In genomic region chr8:106017130-106017529, GRCm38 (mm10) we compare ENCODE assay signal across 24 mouse cellular contexts. TPM values are rescaled to one million over a fixed set of nuclear protein-coding genes. Genes with fewer than 3 reads are reported as not detected.
DNase-seq lines count a peak whose midpoint lies in the region; ATAC-seq and TF ChIP-seq lines count a peak whose summit lies in the region.
"Had no signal": no experiment of that assay in that cellular context is flagged by ENCODE, and none has a peak within 500 bp of the region (broad histone marks: within the 10 kb centered on the region; RNA-seq: fewer than 3 reads in every experiment).

No protein-coding gene starts in this region.

- peaks cover 45% of the 10 kb centered on the region for H3K4me1 ChIP-seq in liver, embryonic 12.5 days
- peaks cover 6% of the 10 kb centered on the region; the same call in 1 of the 2 replicates for H3K4me1 ChIP-seq in liver, embryonic 11.5 days (replicated peaks; ENCODE audit: control insufficient read depth, insufficient read depth, low read length)
- no peaks in the 10 kb centered on the region for H3K4me1 ChIP-seq in small intestine, adult 2 months (ENCODE audit: control insufficient read depth, insufficient read depth, insufficient read length, low read length)
- H3K4me1 ChIP-seq in midbrain, embryonic 14.5 days (ENCODE audit: control insufficient read depth, insufficient read depth, low read length), result no peaks in the 10 kb centered on the region
- H3K4me1 ChIP-seq: embryonic facial prominence, embryonic 10.5 days; heart, embryonic 12.5 days; intestine, embryonic 15.5 days; limb, embryonic 15.5 days had no signal

- intact Hi-C loops in gastrocnemius, postnatal 36 days (cut with DNase I), result no loop called here

- TF ChIP-seq CTCF in small intestine, adult 2 months (IDR thresholded peaks at IDR 0.05; ENCODE audit: extremely low read depth, insufficient read length, insufficient replicate concordance, low read depth, low read length), result no peak

- WGBS in liver, embryonic 12.5 days (ENCODE audit: insufficient replicate concordance), result 54% methylated on average over 7 of the region's 7 CpGs
- WGBS in liver, embryonic 11.5 days, result 71% methylated on average over 7 of the region's 7 CpGs
- 79% methylated on average over 7 of the region's 7 CpGs for WGBS in small intestine, adult 2 months
- 95% methylated on average over 7 of the region's 7 CpGs for WGBS in midbrain, embryonic 14.5 days

- ATAC-seq in liver, embryonic 12.5 days, result no peak
- no peak for ATAC-seq in liver, embryonic 11.5 days (replicated peaks; ENCODE audit: low FRiP score)
- ATAC-seq in hematopoietic stem cell, adult 5-6 weeks (replicated peaks in 1 of 2; ENCODE audit: insufficient read depth in 1 of 2, low FRiP score in 2 of 2, low TSS enrichment in 1 of 2, low read depth in 1 of 2, poor library complexity in 2 of 2, severe bottlenecking in 2 of 2), result peak; percentile 95 to 99
- ATAC-seq in midbrain, embryonic 14.5 days (ENCODE audit: low FRiP score, low TSS enrichment), result no peak
- ATAC-seq: intestine, embryonic 15.5 days; midbrain, embryonic 16.5 days had no signal

- DNase-seq in liver, embryonic 11.5 days (ENCODE audit: low spot score), result no peak
- DNase-seq in thymus, postnatal 4 days, result peak; percentile 53
- no peak for DNase-seq in right cerebral cortex, postnatal 4 days
- no peak for DNase-seq in gastrocnemius, postnatal 36 days
- DNase-seq in midbrain, embryonic 14.5 days, result no peak
- DNase-seq: adrenal gland, postnatal 25 days; cerebellum, postnatal 25 days; gastrocnemius, postnatal 14 days; heart, postnatal 4 days; layer of hippocampus, adult 9-11 months; lung, adult 2 months; spleen, adult 18-20 months had no signal

- H3K9ac ChIP-seq in liver, embryonic 12.5 days, result 0 out of 2 replicates have a peak overlapping the region, but pooled peaks have one; percentile 10
- H3K9ac ChIP-seq in liver, embryonic 11.5 days (ENCODE audit: low read depth, low read length), result no peak overlapping the region
- H3K9ac ChIP-seq in midbrain, embryonic 14.5 days (replicated peaks; ENCODE audit: low read length), result no peak overlapping the region
- H3K9ac ChIP-seq: heart, embryonic 12.5 days; intestine, embryonic 15.5 days; limb, embryonic 15.5 days; neural tube, embryonic 13.5 days had no signal

- H3K36me3 ChIP-seq in liver, embryonic 12.5 days, result peaks cover 48% of the 10 kb centered on the region
- H3K36me3 ChIP-seq in liver, embryonic 11.5 days (ENCODE audit: control insufficient read depth, insufficient read depth, low read length), result no peaks in the 10 kb centered on the region
- H3K36me3 ChIP-seq in small intestine, adult 2 months (ENCODE audit: control insufficient read depth, insufficient read depth, low read length), result peaks cover 6% of the 10 kb centered on the region
- H3K36me3 ChIP-seq in midbrain, embryonic 14.5 days (ENCODE audit: control insufficient read depth, insufficient read depth, low read length), result peaks cover 28% of the 10 kb centered on the region

- no peaks in the 10 kb centered on the region for H3K27me3 ChIP-seq in liver, embryonic 12.5 days (replicated peaks)
- H3K27me3 ChIP-seq in liver, embryonic 11.5 days (replicated peaks; ENCODE audit: control insufficient read depth, insufficient read depth, low read length), result no peaks in the 10 kb centered on the region
- H3K27me3 ChIP-seq in small intestine, adult 2 months (ENCODE audit: control insufficient read depth, insufficient read depth, low read length), result no peaks in the 10 kb centered on the region
- H3K27me3 ChIP-seq in midbrain, embryonic 14.5 days (ENCODE audit: control insufficient read depth, insufficient read depth, low read length), result no peaks in the 10 kb centered on the region
- H3K27me3 ChIP-seq: heart, embryonic 12.5 days; intestine, embryonic 15.5 days; limb, embryonic 15.5 days; neural tube, embryonic 13.5 days had no signal

- H3K4me2 ChIP-seq in liver, embryonic 12.5 days, result no peak overlapping the region
- H3K4me2 ChIP-seq in liver, embryonic 11.5 days, result no peak overlapping the region
- H3K4me2 ChIP-seq in midbrain, embryonic 14.5 days (ENCODE audit: low read length), result no peak overlapping the region
- H3K4me2 ChIP-seq: heart, embryonic 12.5 days; intestine, embryonic 15.5 days; limb, embryonic 15.5 days; neural tube, embryonic 13.5 days had no signal

- H3K4me3 ChIP-seq in liver, embryonic 12.5 days, result no peak overlapping the region
- H3K4me3 ChIP-seq in liver, embryonic 11.5 days (ENCODE audit: low read depth, low read length), result no peak overlapping the region
- H3K4me3 ChIP-seq in small intestine, adult 2 months (ENCODE audit: low read depth, low read length), result no peak overlapping the region
- no peak overlapping the region for H3K4me3 ChIP-seq in midbrain, embryonic 14.5 days (replicated peaks; ENCODE audit: low read depth, low read length)
- H3K4me3 ChIP-seq: embryonic facial prominence, embryonic 10.5 days; heart, embryonic 12.5 days; intestine, embryonic 15.5 days; limb, embryonic 15.5 days; neural tube, embryonic 13.5 days had no signal

- H3K9me3 ChIP-seq in liver, embryonic 12.5 days (replicated peaks), result no peaks in the 10 kb centered on the region
- no peaks in the 10 kb centered on the region for H3K9me3 ChIP-seq in liver, embryonic 11.5 days (ENCODE audit: control insufficient read depth, low read length)
- no peaks in the 10 kb centered on the region for H3K9me3 ChIP-seq in midbrain, embryonic 14.5 days (ENCODE audit: control insufficient read depth, low read length)
- H3K9me3 ChIP-seq: embryonic facial prominence, embryonic 10.5 days; heart, embryonic 12.5 days; intestine, embryonic 15.5 days; limb, embryonic 15.5 days; neural tube, embryonic 13.5 days had no signal

- TF ChIP-seq POLR2A in small intestine, adult 2 months (IDR thresholded peaks at IDR 0.05; ENCODE audit: low read depth, low read length), result no peak

- 0 out of 2 replicates have a peak overlapping the region, but pooled peaks have one; percentile 25 for H3K27ac ChIP-seq in liver, embryonic 12.5 days
- no peak overlapping the region for H3K27ac ChIP-seq in liver, embryonic 11.5 days (ENCODE audit: low read depth, low read length)
- H3K27ac ChIP-seq in small intestine, adult 2 months (ENCODE audit: insufficient read depth, low read depth, low read length), result peak overlapping the region; percentile 5; the same call in 1 of the 2 replicates
- no peak overlapping the region for H3K27ac ChIP-seq in midbrain, embryonic 14.5 days (replicated peaks; ENCODE audit: low read depth, low read length)
- H3K27ac ChIP-seq: embryonic facial prominence, embryonic 10.5 days; intestine, embryonic 15.5 days; kidney, postnatal 0 days; limb, embryonic 15.5 days; macrophage; neural tube, embryonic 13.5 days had no signal

RNA-seq across cellular contexts. Expression of gene Ddx28, which starts 5.4 kb away (rescaled TPM):
- polyA plus RNA-seq in liver, embryonic 12.5 days (2016; fragmentation: Nextera tagmentation; extraction: Ambion mirVana), result 14.7 TPM in 2 replicates
- 22.3 and 22.5 TPM in 2 replicates for polyA plus RNA-seq in liver, embryonic 11.5 days (2014; fragmentation: Nextera tagmentation; extraction: Ambion mirVana)
- total RNA-seq in hematopoietic stem cell, adult 5-6 weeks (2017), result 10.1 and 12.8 TPM in 2 replicates
- polyA plus RNA-seq in small intestine, adult 2 months (2012; rRNA removed), result 5.2 and 6.6 TPM in 2 replicates
- 1 to 10 TPM; 8.2 to 9.6 TPM for total RNA-seq in gastrocnemius, postnatal 36 days (2021)
- 17.7 and 21.1 TPM in 2 replicates for polyA plus RNA-seq in midbrain, embryonic 14.5 days (2014; fragmentation: Nextera tagmentation; extraction: Ambion mirVana)

RNA-seq across cellular contexts. Expression of gene Dpep2nb, which starts 11.4 kb away (rescaled TPM):
- polyA plus RNA-seq in liver, embryonic 12.5 days (2016; fragmentation: Nextera tagmentation; extraction: Ambion mirVana), result not detected in 2 replicates
- polyA plus RNA-seq in liver, embryonic 11.5 days (2014; fragmentation: Nextera tagmentation; extraction: Ambion mirVana), result not detected in 2 replicates
- not detected in 2 replicates for total RNA-seq in hematopoietic stem cell, adult 5-6 weeks (2017)
- polyA plus RNA-seq in small intestine, adult 2 months (2012; rRNA removed), result not detected in 2 replicates
- not detected for total RNA-seq in gastrocnemius, postnatal 36 days (2021)
- not detected in 2 replicates for polyA plus RNA-seq in midbrain, embryonic 14.5 days (2014; fragmentation: Nextera tagmentation; extraction: Ambion mirVana)
- total RNA-seq: adrenal gland, postnatal 25 days; gastrocnemius, postnatal 14 days; heart, postnatal 4 days; left cerebral cortex, postnatal 10 days had no signal
- polyA plus RNA-seq: embryonic facial prominence, embryonic 10.5 days; heart, embryonic 12.5 days; intestine, embryonic 15.5 days; kidney, postnatal 0 days; limb, embryonic 15.5 days; lung, adult 2 months; macrophage had no signal

RNA-seq across cellular contexts. Expression of gene Dus2, which starts 26.0 kb away (rescaled TPM):
- polyA plus RNA-seq in liver, embryonic 12.5 days (2016; fragmentation: Nextera tagmentation; extraction: Ambion mirVana), result 16.0 and 16.5 TPM in 2 replicates
- polyA plus RNA-seq in liver, embryonic 11.5 days (2014; fragmentation: Nextera tagmentation; extraction: Ambion mirVana), result 24.0 and 25.0 TPM in 2 replicates
- total RNA-seq in hematopoietic stem cell, adult 5-6 weeks (2017), result 5.0 and 14.4 TPM in 2 replicates
- 2.5 and 5.2 TPM in 2 replicates for polyA plus RNA-seq in small intestine, adult 2 months (2012; rRNA removed)
- total RNA-seq in gastrocnemius, postnatal 36 days (2021), result 1 to 10 TPM; 9.7 to 10.0 TPM
- polyA plus RNA-seq in midbrain, embryonic 14.5 days (2014; fragmentation: Nextera tagmentation; extraction: Ambion mirVana), result 23.1 and 23.2 TPM in 2 replicates

RNA-seq across cellular contexts. Expression of gene Dpep3, which starts 37.9 kb away (rescaled TPM):
- polyA plus RNA-seq in liver, embryonic 12.5 days (2016; fragmentation: Nextera tagmentation; extraction: Ambion mirVana), result not detected in 2 replicates
- polyA plus RNA-seq in liver, embryonic 11.5 days (2014; fragmentation: Nextera tagmentation; extraction: Ambion mirVana), result not detected in 2 replicates
- total RNA-seq in hematopoietic stem cell, adult 5-6 weeks (2017), result not detected in 2 replicates
- polyA plus RNA-seq in small intestine, adult 2 months (2012; rRNA removed), result 0.05 and 0.06 TPM in 2 replicates
- total RNA-seq in gastrocnemius, postnatal 36 days (2021), result not detected
- not detected in 2 replicates for polyA plus RNA-seq in midbrain, embryonic 14.5 days (2014; fragmentation: Nextera tagmentation; extraction: Ambion mirVana)
- total RNA-seq: adrenal gland, postnatal 25 days; gastrocnemius, postnatal 14 days; heart, postnatal 4 days; left cerebral cortex, postnatal 10 days had no signal
- polyA plus RNA-seq: embryonic facial prominence, embryonic 10.5 days; heart, embryonic 12.5 days; intestine, embryonic 15.5 days; kidney, postnatal 0 days; limb, embryonic 15.5 days; midbrain, embryonic 16.5 days; neural tube, embryonic 13.5 days had no signal

RNA-seq across cellular contexts. Expression of gene Nfatc3, which starts 41.5 kb away (rescaled TPM):
- polyA plus RNA-seq in liver, embryonic 12.5 days (2016; fragmentation: Nextera tagmentation; extraction: Ambion mirVana), result 5.0 and 5.8 TPM in 2 replicates
- 5.3 and 6.2 TPM in 2 replicates for polyA plus RNA-seq in liver, embryonic 11.5 days (2014; fragmentation: Nextera tagmentation; extraction: Ambion mirVana)
- total RNA-seq in hematopoietic stem cell, adult 5-6 weeks (2017), result 34.5 and 42.0 TPM in 2 replicates
- 7.0 and 17.0 TPM in 2 replicates for polyA plus RNA-seq in small intestine, adult 2 months (2012; rRNA removed)
- total RNA-seq in gastrocnemius, postnatal 36 days (2021), result 10 to 100 TPM; 19.5 to 22.8 TPM
- 3.1 and 3.4 TPM in 2 replicates for polyA plus RNA-seq in midbrain, embryonic 14.5 days (2014; fragmentation: Nextera tagmentation; extraction: Ambion mirVana)

Comparison
In these comparisons a context has a peak if more than half of its experiments do, and no peak if none do; other contexts are left out.
1. H3K27ac ChIP-seq: peak in liver, embryonic 12.5 days (single experiment) and small intestine, adult 2 months (single experiment); none in liver, embryonic 11.5 days (single experiment) and midbrain, embryonic 14.5 days (single experiment).
2. ATAC-seq: peak in hematopoietic stem cell, adult 5-6 weeks (2 of 2); none in liver, embryonic 12.5 days (single experiment), liver, embryonic 11.5 days (single experiment) and midbrain, embryonic 14.5 days (single experiment).